Mouse (Mus musculus) bone marrow macrophage, adult 2 months (primary cell): ENCODE measurements around the gene Tagln3.

ENCODE experiments used
- CTCF ChIP-seq: IDR thresholded peaks from 2 replicates; pipeline ENCODE4 v1.5.1; 2012; ENCODE audit warnings: low read depth, mild to moderate bottlenecking, low read length, moderate library complexity
- POLR2A ChIP-seq: IDR thresholded peaks from 2 replicates; pipeline ENCODE4 v1.6.1; 2012; ENCODE audit warnings: mild to moderate bottlenecking, low read depth, low read length, borderline replicate concordance

- TF ChIP-seq CTCF (no peak), POLR2A (no peak)
Measured at GRCm38 (mm10) chr16:45720022-45720630, 4.3 kb downstream of the Tagln3 start.
